Mouse (Mus musculus) small intestine, adult 2 months (tissue): ENCODE data around the gene Polr2e.

Experiments
- CTCF ChIP-seq: fragments of 200-500 bp; IDR thresholded peaks from 2 replicates; pipeline ENCODE4 v1.5.1; 2012; ENCODE audit warnings: low read depth, mild to moderate bottlenecking, control low read depth, inconsistent platforms, low read length, moderate library complexity, mixed read lengths; ENCODE audit not compliant: insufficient replicate concordance, insufficient read length; ENCODE audit errors: extremely low read depth
- POLR2A ChIP-seq: fragments of 200-500 bp; IDR thresholded peaks from 2 replicates; pipeline ENCODE4 v1.6.1; 2012; ENCODE audit warnings: low read depth, mild to moderate bottlenecking, control low read depth, inconsistent platforms, low read length, moderate library complexity

GRCm38 (mm10) chr10:80053259-80053780 lies 13.7 kb upstream of the Polr2e start:
- TF ChIP-seq POLR2A (peak; percentile 96), CTCF (no peak)
